Mouse (Mus musculus) cerebellum, adult 2 months (tissue): ENCODE measurements around the gene Dlg3.

Experiments used
- CTCF ChIP-seq: fragments of 200-500 bp; IDR thresholded peaks from 2 replicates; pipeline ENCODE4 v1.5.1; 2011; ENCODE audit warnings: low read depth, mild to moderate bottlenecking, control low read depth, low read length, moderate library complexity, borderline replicate concordance; ENCODE audit not compliant: insufficient read depth
- POLR2A ChIP-seq: fragments of 200-500 bp; IDR thresholded peaks from 2 replicates; pipeline ENCODE4 v1.6.1; 2011; ENCODE audit warnings: low read length, control low read depth, borderline replicate concordance; ENCODE audit not compliant: insufficient read depth

GRCm38 (mm10) chrX:100767885-100768626, 534 bp downstream of the Dlg3 start:
- TF ChIP-seq CTCF (no peak), POLR2A (no peak)
